Mouse (Mus musculus) cerebellum, adult 2 months (tissue): Measurements from ENCODE around the gene Hpse2.

Experiments used
- CTCF ChIP-seq: fragments of 200-500 bp; IDR thresholded peaks from 2 replicates; pipeline ENCODE4 v1.5.1; 2011; ENCODE audit warnings: low read depth, mild to moderate bottlenecking, control low read depth, low read length, moderate library complexity, borderline replicate concordance; ENCODE audit not compliant: insufficient read depth
- POLR2A ChIP-seq: fragments of 200-500 bp; IDR thresholded peaks from 2 replicates; pipeline ENCODE4 v1.6.1; 2011; ENCODE audit warnings: low read length, control low read depth, borderline replicate concordance; ENCODE audit not compliant: insufficient read depth

- TF ChIP-seq CTCF (no peak), POLR2A (no peak)
Observed at GRCm38 (mm10) chr19:42743261-42743660, 644.9 kb downstream of the Hpse2 start.
